Mouse (Mus musculus): Measurements from ENCODE around the gene Elovl6.

Elovl6 gene

GRCm38 (mm10) chr3:129541456-129541855 is 9.3 kb downstream of the Elovl6 start:
- DNase-seq (ENCODE audit: low read depth, low spot score): no peak

DNA sequence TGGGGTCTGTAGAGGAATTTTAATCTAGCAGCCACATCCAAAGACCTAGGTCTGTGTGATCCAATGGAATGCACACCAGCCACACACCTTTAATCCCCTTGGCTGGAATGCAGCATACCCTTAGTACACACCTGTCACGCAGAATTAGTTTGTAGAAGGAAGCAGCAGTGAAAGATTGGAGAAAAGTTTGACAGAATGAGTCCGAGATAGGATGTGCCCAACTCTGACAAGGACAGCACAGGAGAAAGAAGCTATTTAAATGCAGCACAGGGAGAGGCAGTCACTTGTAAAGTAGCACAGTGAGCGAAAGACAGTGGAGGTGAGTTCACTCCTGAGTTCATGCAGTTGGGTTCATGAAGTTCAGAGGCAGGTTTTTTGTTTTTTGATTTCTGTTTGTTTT is 11.2 kb downstream of the Elovl6 start:
- no peak for DNase-seq (ENCODE audit: low read depth, low spot score)

DNA sequence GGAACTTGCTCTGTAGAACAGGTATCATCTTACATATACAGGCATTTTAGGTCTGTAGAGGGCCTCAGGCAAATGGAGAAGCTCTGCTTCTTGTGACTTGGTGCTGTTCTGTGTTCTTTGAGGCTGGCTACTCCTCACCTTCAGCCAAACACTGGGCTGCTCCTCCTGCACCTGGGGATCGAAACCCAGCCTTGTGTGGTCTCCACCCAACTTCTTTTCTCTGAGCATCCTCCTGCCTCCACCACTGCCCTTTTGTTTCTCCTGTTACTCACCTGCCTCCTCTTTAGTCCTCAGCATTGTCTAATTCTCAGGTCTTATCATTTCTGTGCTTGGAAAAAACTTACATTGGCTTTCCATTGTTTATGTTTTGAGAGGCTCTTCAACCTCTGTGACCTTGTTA is 12.1 kb downstream of the Elovl6 start:
- no peak for DNase-seq (ENCODE audit: low read depth, low spot score)

DNA sequence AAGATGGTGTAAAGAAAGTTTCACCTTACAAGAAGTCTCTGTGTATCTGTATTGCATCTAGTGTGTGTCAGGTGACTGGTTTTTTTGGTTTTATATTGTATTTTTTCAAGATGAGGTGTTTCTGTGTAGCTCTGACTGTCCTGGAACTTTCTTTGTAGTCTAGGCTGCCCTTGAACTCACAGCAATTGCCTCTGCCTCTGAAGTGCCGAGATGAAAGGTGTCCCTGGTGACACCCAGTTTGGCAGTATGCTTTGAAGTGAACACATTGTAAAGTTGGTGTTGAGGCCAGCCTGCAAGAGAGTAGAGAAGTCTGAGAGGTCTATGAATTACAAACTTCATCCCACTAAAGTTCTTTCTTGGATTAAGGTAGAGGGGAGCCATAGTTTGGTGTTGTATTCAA is 13.1 kb downstream of the Elovl6 start:
- no peak for DNase-seq (ENCODE audit: low read depth, low spot score)

GRCm38 (mm10) chr3:129545801-129546200 is 13.6 kb downstream of the Elovl6 start:
- no peak for DNase-seq (ENCODE audit: low read depth, low spot score)

DNA sequence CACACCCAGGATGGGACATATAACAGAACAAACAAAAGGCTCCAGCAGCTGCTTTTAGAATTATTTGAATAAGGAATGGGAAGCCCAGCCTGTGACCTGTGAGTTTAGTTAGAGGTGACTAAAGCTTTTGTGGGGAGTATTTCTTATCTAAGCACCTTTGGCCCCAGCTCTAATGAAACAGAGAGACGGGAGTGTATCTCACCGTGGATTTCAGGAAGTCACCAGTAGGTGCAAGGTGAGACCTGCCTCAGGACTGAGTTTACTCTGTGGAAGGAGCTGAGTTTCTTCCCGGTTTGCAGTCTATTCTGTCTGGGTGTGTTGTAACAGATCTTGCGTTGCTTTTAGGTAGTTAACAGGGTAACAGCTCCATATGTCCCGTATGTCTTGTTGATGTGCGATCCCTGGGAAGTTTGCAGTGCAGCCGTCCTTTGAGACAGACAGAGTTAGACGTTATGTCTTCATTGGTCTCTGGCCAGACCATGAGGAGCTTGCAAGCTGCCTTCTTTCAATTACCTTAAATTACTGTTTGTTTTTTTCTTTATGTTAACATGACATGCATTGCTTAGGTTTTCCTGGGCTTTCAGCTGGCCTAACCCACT is 15.8 kb downstream of the Elovl6 start:
- DNase-seq (ENCODE audit: low read depth, low spot score): no peak

- no peak for DNase-seq (ENCODE audit: low read depth, low spot score)
Measured at GRCm38 (mm10) chr3:129548760-129549159, 16.6 kb downstream of the Elovl6 start.

- no peak for DNase-seq (ENCODE audit: low read depth, low spot score)
Measured at GRCm38 (mm10) chr3:129549546-129549945, 17.4 kb downstream of the Elovl6 start.

DNA sequence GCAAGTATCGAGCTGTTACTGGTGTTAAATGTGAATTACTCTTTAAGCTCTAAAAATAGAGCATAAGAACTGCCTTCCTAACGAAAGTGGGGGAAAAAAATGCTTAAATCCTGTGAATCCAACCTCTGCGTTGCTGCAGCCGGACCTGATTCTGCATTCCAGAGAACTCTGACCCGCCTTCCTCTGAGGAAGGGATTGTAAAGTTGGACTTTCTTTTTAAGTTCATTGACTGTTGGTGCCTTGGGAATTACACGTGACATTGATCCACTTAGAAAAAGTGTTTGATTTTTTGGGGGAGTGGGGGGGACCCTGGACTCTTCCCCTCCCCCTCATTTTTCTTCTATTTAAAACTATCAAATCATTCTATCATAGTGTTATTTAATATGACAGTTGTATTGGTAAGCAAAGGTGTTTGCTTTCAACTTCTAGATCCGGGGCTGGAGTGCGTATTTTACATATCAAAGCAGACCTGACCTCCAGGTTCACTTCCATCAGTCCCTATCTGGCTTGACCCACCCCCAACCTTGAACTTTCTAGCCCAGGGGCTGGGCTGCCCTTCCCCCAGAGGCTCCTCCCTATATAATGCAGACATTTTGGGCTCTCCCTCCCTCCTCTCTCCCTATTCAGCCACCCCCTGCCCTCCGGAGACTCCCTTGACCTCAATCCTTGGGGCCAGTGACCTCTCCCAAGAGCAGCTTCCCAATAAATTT is 19.6 kb downstream of the Elovl6 start:
- DNase-seq (ENCODE audit: low read depth, low spot score): no peak

DNA sequence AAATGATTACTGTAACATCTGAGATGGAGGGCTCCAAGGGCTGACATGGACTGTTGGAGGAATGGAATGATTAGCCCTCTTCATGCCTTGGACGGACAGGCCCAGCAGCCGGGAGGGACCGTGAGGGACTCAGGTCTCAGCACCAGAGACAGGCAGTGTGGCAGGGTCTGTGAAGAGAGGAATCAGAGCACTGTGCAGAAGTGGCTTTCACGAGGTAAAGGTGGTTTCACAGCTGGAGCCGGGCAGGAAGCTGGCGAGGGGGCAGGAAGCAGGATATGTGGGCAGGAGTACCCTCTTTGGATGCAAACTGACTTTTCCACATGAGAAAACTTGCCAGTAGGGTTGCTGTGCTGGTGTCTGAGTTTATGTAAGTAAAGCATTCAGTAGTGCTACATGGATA is 20.2 kb downstream of the Elovl6 start:
- no peak for DNase-seq (ENCODE audit: low read depth, low spot score)

GRCm38 (mm10) chr3:129553173-129553572 is 21.0 kb downstream of the Elovl6 start:
- DNase-seq (ENCODE audit: low read depth, low spot score): no peak

- no peak for DNase-seq (ENCODE audit: low read depth, low spot score)
Measured at GRCm38 (mm10) chr3:129553661-129554060, 21.5 kb downstream of the Elovl6 start.

DNA sequence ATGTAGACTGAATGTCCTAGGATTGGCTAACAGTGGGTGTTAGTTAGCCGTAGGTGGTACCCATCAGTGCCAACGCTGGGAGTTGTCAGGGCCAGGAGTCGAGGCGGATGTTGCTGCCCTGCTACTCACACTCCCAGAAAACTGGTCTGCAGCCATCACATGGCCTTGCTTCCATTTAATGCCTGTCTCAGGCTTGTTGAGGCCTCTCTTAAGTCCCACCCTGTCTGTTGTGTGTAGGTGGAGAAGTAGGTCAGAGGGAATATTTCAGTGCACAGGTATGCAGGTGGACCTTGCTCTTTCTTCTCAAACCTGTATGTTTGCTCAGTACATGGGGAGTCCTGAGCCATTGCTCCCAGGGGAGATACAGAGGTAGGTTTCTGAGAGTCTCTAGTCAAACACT is 22.3 kb downstream of the Elovl6 start:
- DNase-seq (ENCODE audit: low read depth, low spot score): no peak

- no peak for DNase-seq (ENCODE audit: low read depth, low spot score)
Measured at GRCm38 (mm10) chr3:129557048-129557447, 24.9 kb downstream of the Elovl6 start.

DNA sequence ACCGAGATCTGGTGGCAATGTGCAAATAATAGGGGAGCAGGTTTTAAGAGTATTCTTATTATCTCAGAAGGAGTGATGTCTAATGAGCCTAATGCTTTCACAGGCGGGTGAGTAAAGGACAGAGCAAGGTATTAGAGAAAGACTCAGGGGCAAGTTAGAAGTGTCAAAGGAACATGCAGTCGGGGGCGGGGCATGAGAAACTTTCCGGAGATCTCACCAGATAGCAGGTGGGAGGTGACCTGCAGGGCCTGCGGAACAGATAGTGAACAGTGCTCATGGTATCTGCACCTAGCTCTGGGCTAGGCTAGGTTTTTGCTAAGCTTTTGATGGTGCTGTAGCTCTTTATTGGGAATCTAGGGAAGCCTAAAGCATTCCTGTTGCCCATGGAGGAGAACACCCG is 25.4 kb downstream of the Elovl6 start:
- no peak for DNase-seq (ENCODE audit: low read depth, low spot score)

DNA sequence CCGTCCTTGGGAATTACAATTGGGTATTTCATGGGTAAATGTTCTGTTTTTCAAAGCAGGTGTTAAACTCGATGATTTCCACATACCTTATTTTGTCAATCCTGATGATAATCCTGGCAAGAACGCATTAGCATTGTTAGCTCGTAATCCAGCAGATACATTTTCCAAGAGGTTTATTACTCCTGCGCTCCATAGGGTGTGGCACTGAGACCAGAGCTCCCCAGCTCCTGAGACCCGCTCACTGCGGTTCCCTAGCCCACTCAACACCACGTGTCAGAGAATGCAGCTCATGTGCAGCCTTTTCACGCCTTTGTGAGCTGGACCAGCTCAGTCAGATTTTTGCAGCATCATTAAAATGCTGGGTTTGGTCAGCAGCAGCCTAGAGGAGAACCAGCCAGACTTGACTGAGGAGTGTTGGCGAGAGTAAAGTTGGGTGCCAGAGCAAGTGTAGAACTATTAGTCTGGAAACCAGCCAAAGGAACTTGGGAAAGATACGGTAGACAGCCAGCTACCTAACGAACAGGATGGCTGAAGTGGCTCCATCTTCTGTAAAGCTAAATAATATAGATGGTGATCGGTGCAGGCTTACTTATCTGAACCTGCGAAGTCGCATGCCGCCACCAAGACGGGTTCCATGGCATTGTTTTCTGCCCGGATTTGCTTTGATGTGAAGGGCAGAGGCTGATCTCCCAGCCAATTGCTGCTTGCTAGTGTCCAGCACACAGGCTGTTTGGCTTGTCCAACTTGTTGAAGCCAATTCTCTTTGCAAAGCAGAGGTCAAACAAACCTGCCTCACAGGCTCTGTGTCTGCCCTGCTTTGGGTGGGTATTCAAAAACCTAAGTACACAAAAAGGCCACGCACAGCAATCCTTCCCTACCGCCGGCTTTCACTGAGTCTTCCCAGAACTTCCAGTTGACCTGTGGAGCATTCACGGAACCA is 26.1 kb downstream of the Elovl6 start:
- no peak for DNase-seq (ENCODE audit: low read depth, low spot score)

DNA sequence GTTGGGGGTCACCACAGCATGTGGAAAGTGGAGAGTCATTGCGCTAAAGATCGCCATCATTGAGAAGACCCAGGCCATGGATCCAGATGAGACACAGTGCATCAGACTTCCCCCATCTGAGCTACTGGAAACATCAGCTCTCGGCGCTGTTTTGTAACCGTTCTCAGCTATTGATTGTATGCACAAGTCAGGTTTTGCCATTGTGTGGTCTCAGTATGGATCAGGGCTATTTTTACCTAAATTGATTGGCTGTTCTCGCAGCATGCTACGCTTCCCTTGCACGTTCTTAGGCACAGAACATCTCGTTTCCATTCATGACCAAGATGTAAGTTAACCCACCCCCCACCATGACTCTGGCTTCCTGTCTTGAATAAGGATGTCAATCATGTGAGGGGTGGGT is 27.9 kb downstream of the Elovl6 start:
- DNase-seq (ENCODE audit: low read depth, low spot score): no peak

DNA sequence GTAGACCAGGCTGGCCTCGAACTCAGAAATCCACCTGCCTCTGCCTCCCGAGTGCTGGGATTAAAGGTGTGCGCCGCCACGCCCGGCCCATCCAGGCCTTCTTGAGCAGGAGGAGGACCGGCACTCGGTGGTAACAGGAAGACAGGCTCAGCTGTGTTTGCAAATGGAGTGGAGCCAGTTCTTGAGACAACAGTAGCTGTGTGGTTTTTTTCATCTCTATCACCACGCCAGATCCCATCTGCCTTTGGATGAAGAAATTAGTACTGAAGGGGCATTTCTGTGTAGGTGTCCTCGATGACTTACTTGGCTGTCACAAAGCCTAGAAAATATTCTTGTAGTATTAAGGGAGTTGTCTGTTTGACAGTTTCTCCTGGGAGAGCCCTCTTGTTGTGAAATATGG is 28.9 kb downstream of the Elovl6 start:
- DNase-seq (ENCODE audit: low read depth, low spot score): no peak

GRCm38 (mm10) chr3:129561853-129562252 is 29.7 kb downstream of the Elovl6 start:
- no peak for DNase-seq (ENCODE audit: low read depth, low spot score)

DNA sequence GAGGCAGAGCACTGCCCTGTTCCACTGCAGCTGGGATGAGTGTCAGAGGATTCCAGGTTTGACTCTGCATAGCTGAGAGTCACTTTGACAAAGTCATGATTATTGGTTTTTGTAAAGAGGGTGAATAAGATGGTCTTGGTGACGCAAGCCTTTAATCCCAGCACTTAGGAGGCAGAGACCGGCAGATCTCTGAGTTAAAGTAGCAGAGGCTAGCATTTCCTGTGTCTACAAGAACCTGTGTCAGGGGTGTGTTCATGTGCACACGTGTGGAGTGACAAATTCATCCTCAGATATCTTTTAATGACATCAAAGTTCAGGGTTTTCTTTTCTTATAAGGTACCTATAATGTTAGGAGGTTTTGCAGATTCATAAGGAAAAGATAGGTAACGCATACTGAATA is 30.3 kb downstream of the Elovl6 start:
- no peak for DNase-seq (ENCODE audit: low read depth, low spot score)

- no peak for DNase-seq (ENCODE audit: low read depth, low spot score)
Measured at GRCm38 (mm10) chr3:129563807-129564206, 31.7 kb downstream of the Elovl6 start.

- no peak for DNase-seq (ENCODE audit: low read depth, low spot score)
Measured at GRCm38 (mm10) chr3:129564852-129565251, 32.7 kb downstream of the Elovl6 start.

DNA sequence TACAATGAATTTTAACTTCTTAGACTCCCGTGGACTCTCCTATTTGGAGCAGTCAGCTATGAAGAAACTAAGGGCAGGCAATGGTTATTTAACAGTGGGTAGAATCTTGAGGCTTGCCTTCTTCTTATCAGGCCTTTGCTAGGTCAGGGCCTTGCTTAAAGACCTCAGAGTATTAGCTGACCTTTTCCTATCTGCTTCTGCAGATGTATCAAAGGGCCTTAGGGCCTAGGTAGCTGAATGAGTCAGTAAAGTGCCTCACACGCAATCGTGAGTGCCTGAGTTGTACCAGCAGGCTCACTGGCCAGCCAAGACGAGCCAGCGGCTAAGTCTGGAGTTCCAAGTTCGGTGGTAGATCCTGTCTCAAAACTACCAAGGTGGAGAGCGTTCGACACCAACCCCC is 33.3 kb downstream of the Elovl6 start:
- no peak for DNase-seq (ENCODE audit: low read depth, low spot score)
